Mouse (Mus musculus) G1E-ER4 (cell line): Measurements from ENCODE around the gene Lima1. TPM values are rescaled to one million over a fixed set of nuclear protein-coding genes. Genes with fewer than 3 reads are reported as not detected.

Experiments used
- GATA1 ChIP-seq: IDR thresholded peaks from one replicate; pipeline ENCODE4 v1.8.0; 2012; ENCODE audit warnings: low read length, inconsistent platforms
- polyA plus RNA-seq: library from polyadenylated mRNA; stranded (reverse); fragments of >175 nt; gene quantifications from 2 replicates; pipeline ENCODE4 v1.2.3, GENCODE M21; 2012

Lima1 gene
- polyA plus RNA-seq, result 0.02 TPM in 1 of 2 replicates, not detected in the other

DNA sequence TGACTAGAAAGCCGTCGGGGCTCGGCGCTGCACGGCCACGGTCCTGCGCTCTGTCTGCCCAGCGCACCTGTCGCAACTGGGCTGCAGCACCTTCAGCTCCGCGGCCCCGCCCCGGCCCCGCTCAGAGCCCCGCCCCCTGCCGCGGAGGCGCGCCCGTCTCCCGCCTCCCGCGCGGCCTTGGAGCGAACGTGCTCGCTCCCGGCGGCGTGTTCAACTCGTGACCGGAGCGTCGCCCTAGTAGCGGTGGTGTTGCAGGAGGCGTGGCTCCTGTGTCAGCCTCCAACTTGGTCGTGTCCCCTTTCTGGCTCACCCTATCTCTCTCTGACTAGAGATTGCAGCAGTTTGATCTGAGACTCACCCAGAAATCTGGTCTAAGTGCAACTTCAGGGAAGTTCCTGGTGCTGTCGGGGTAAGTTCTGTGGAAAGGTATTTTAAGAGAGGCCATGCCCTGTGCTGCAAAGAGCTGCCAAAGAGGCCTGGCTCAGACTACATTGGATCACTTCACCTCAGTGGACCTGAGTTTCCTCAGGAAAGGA lies at the start of gene Lima1:
TSS of gene Lima1 (minus strand) at position 123 of the 536 bp plus-strand sequence.
- no peak for TF ChIP-seq GATA1

DNA sequence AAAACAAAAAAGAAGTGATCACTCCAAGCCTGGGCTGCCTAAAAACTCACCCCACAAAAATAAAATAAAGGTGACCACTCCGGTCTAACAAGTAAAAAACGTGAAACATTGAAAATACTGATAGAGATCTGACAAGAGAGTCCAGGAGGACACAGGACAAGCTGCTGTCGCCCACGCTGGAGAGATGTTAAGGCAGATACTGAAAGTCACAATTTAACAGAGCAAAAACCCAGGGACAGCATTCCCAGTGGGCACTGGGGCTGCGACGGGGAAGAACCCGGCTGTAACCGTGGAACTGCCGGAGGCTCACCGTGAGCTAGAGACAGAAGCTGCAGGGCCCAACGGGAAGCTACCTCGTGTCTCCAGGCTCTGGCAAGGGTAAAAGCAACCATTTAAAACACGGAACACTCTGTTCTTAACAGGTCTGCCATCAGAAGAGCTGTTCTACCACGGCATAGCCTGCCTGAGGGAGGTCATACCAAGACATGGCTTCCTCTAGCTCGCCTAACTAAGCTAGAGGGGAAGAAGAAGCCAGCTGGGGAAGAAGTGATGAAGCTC lies 44.4 kb upstream of the Lima1 start:
- no peak for TF ChIP-seq GATA1

DNA sequence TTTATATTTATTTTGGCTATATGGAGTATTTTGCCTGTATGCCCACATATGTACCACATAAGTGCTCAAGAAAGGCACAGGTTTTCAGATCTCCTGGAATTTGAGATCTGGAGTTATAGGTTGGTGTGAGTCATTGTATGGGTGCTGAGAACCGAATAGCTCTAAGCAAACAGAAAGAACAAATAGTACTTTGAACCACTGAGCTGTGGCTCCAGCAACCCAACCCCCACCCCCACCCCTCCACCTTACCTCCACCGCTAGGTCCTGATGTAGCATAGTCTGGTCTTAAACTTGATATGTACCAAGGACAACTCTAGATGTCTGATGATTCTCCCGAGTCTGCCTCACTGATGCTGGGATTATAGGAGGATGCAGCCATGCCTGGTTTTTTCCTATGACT lies 42.0 kb upstream of the Lima1 start:
- TF ChIP-seq GATA1, result no peak

DNA sequence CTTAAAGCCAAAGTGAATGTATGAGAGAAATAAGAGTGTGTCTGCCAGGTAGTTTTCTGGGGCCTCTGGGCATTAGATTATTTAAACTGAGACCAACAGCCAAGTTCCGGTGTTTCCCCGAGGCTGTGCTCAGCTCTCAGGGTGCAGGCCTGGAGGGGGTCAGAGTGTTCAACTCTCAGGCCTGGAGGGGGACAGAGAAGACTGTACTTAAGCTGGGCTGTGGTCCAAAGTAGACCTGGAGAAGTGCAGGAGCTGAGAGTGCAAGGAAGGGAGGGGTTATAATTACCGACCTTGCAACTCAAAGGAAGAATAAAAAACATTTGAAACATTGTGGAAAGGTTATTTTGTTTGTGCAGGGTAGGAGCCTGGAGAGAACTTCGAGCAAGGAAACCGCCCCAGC lies 39.4 kb upstream of the Lima1 start:
- TF ChIP-seq GATA1, result no peak

DNA sequence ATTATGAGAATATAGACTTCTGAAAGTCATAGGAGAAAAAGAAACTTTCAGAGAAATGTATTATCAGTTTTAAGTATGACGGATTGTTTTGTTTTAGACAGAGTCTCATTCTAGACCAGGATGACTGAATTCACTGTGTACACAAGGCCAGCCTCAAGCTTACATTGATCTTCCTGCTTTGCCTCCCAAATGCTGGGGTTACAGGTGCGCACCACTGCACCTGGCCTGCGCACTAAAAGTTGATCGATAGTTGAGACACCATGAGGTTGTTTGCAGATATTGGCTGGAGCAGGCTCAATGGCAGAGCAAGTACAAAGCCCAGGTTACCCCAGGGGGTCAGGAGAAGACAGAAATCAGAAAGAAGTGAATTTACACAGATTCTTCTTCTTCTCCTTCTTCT lies 36.5 kb upstream of the Lima1 start:
- TF ChIP-seq GATA1, result no peak

DNA sequence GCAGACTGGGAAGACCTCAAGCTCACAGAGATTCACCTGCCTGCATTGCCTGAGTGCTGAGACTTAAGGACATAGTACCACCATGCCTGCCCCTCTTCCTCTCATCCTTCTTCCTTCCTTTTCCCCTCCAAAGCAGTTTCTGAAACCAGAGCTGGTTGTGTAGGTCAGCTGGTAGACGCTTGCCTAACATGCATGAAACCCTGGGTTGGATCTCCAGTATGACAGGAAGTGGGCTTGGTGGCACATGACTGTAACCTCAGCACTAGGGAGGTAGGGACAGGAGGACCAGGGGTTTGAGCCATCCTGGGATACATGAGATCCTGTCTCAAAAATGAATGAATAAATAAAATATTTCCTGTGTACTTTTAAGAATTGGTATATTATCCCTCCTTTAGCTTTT lies 32.3 kb upstream of the Lima1 start:
- TF ChIP-seq GATA1, result no peak

DNA sequence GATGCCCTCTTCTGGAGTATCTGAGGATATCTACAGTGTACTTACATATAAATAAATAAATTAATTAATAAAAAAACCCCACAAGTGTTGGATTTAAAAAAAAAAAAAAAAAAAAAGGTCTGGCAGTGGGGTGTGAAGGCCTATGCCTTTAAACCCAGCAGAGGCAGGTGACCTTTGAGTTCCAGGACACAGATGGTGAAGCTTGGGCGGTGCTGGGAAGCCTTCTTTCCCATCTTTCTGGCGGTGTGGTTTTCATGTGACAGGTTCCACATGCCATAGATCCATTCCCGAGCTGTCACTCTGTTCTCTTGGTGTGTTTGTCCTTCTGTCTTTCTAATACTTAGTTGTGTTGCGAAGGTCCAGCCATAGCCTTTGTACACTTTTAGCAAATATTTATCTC lies 31.8 kb upstream of the Lima1 start:
- TF ChIP-seq GATA1, result no peak

DNA sequence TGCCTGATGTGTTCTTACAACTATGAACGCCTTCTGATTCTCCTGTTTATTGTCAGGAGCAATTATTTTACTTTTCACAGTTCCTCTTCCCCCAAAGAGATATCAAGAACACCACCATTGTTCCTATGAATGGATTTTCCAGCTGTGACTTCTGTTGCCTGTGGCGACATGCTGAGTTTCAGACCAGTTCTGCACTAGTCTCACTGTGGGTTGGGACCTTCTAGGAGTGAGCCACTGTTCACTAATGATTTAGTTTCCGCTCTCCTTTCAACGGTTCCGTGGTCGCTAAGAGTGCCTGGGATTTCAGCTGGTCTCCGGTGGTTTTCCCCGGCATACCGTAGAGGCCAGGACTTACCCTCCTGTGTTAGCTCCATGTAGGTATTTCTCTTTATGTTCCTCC lies 29.6 kb upstream of the Lima1 start:
- no peak for TF ChIP-seq GATA1

DNA sequence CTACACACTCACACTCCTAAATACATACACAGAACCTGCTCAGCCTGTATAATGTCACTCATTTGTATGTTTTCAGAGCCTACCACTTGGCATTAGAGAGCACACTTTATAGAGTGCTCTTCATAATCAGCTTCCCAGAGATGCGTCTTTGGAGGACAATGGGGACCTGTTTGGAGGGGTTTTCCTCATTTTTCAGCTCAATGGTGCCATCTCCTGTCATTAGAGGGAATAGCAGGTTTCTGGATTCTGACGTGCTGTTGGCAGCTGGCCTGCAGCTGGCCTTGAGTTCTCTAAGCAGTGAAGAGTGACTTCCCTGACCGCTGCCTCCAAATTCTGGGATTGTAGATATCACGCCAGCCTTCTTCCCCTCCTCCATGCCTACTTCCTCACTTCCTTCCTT lies 29.1 kb upstream of the Lima1 start:
- TF ChIP-seq GATA1, result no peak

DNA sequence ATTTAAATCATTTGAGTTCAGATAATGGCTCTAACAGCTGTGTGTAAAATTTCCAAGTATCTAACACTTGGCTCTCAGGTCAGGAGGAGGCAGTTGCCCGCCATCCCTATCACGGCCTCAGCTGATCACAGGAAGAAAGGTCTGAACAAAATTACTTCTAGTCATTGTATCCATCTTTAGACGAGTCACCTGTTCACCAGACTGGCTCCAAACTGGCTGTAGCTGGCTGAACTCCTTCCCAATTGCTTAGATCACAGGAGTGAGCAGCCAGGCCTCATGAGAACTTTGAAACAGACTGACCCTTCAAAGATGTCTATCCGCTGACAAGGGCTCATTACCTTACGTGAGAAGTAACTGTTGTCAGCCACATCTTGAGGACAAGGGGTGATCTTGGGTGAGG lies 28.0 kb upstream of the Lima1 start:
- no peak for TF ChIP-seq GATA1

DNA sequence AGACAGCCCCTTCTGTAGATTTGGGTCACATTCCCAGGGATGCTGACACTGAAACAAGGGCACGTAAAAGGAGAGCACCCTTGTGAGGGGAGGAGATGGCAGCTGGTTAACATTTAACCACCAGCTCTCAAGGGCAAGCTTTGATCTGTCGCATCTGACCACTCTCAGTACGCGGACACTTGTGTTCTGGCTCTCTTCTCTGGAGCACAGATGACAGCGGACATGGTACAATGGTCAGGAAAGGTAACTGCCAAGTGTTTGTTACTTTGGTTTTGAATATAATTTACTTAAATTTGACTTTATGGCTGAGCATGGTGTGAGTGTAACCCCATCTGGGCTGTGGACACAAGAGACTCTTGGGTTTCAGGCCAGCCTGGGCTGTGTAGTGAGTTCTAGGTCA lies 27.5 kb upstream of the Lima1 start:
- TF ChIP-seq GATA1, result no peak

DNA sequence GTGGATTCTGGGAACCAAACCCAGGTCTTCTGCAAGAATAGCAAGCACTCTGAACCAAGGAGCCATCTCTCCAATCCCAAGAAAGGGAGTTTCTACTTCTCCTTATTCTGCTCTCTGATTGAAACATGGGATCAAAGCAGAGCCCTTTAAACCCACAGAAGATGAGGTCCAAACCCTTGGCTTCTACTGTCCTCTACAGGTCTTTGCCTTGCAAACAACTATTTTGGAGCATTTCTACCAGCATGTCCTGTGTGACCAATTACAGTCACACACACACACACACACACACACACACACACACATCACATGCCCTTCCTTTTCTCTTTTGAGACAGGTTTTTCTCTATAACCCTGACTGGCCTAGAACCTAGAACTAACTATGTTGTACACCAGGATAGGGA lies 21.4 kb upstream of the Lima1 start:
- no peak for TF ChIP-seq GATA1

DNA sequence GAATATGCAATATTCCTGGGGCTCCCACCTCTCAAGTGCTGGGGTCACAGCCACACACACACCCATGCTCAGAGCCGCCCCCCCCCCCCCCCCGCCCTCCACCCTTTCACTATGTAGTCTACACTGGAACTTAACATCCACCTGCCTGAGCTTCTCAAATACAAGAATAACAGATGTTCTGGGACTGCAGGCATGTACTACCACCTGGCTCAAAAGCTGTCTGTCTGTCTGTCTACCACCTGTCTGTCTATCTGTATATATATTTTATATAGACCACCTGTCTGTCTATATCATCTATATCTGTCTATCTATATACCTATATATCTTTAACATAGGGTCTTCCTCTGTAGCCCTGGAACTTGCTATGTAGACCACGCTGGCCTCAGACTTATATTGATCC lies 16.1 kb upstream of the Lima1 start:
- TF ChIP-seq GATA1, result no peak

DNA sequence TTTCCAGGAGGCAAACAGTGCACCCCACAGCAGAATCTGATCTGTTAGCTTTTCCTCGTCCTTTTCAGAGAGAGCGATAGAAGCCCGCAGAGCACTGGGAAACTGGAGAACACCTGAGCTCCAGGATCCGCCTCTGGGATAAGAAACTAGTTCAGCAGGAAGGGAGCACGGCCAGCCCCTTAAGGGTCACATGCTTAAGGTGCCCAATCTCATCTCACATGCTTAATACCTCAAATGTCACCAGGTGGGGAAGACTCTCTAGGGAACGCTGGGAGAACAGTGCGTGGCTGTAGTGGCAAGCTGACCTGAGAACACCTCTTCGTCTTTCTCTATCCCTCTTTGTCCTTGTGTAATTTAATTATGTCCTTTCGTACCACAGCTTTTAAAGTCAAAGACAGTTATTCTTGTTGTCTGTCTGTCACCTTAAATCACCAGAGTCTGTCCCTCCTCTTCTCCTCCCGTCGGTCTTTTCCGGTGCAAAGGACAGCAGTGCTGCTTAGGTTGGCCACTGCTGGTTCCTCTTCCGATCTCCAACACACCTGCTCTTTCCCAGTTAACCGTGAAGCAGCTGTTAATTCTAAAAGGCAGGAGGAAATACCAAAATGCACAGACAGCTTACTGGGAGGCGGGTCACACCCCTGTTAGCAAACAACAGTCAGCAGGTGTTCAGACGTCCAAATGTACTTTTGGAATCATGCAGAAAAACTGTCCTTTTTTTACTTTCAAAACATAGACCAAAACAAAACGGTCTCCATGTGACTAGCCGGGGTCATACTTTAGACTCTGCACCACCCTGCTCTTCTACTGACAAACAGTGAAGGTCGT lies 15.4 kb upstream of the Lima1 start:
- no peak for TF ChIP-seq GATA1

DNA sequence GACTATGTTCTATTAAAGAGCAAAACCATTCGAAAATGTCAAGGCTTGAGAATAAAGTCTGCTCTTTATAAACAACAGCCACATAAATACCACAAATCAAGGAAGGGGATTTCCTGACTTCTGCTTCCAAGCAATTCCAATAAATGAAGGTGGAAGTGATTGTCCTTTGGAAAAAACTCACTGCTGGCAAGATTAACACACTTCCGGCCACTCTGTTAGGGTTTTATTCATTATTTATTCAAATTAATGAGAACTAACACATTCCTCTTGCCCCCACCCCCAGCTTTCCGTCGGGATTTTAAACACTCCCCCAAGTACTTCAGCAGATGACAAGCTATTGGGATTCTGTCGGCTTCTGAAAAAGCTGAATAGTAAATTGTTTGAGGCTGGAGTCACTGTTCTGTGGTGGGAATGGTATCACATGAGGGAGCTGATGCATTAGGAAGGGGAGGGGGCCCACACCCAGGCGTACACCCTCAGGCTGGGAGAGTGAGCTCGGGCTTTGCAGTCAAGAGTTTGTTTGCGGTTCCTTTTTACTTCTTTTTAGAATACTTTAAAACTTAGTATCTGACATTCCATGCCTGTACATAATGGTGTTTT lies 14.1 kb upstream of the Lima1 start:
- TF ChIP-seq GATA1, result no peak

DNA sequence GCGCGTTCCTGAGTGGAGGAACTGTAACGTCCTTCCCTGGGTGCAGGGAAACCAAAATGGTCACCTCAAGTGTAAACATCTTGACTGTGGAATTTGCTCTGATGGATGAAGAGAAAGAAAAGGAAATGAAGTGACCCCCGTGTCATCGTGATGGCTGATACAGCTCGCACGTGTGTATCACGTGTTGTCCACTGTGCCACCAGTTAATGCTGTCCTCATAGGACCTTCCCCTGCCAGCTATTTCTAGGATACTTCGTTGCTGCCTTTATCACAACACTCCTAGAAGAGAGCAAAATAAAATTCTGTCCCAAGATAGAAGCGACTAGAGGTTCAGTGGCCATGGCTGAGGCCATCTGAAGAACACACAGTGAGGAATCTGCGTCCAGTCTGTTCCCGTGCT lies 8.8 kb upstream of the Lima1 start:
- no peak for TF ChIP-seq GATA1

DNA sequence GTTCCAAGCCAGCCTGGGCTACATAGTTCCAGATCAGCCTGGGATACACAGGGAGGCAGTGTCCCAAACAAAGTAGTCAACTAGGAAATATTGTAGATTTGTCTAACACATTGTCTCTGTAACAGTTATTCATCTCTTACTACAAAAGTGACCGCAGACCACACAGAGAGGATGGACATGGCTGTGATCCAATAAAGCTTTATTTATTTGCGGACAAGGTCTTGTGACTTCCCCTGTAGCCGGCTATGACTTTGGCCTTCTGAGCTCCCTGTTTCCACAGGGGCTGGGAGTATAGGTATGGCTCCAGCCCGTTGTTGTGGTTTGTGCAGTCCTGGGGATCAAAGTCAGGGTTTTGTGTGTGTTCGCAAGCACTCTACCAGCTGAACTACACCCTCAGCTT lies 3.3 kb upstream of the Lima1 start:
- TF ChIP-seq GATA1, result no peak
